Mouse (Mus musculus): Measurements from ENCODE around the gene Fuz.

Gene Fuz

DNA sequence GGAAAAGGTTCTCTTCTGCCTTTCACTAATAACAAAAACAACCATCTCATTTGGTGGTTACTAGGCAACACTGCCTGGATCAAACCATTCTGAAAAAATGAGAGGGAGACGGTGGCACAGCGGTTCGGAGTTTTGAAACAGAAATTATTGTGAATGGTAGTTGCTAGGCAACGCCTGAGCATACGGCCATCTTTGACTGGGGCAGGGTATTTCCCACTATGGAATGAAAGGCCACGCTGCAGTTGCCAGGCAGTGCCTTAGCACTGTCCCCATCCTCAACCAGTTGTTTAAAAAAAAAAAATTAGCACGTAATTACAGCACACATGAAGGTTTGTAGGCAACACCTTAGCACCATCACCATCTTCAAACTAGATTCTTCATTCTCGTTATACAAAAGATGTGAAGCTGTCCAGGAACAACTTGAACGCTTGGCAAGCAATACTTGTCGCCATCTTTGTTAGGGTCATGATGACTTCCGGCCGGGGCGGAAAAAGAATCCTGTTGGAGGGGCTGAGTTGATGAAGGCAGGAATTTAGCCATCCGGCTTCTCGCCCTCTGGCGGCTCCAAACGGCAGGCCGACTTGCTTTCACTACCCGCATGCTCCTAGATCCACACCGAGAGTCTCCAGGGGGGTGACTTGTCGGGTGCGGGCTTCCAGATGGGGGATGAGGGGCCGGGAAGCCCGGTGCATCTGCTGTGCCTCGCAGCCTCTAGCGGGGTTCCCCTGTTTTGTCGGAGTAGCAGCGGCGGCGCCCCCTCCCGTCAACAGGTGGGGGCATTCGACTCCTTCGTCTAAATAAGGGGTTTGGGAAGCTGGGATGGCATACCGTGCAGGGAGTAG, at the start of gene Fuz:
Gene Fuz (plus strand): TSS at position 487 of the 842 bp plus-strand sequence.
- peak; percentile 90 for DNase-seq

DNA sequence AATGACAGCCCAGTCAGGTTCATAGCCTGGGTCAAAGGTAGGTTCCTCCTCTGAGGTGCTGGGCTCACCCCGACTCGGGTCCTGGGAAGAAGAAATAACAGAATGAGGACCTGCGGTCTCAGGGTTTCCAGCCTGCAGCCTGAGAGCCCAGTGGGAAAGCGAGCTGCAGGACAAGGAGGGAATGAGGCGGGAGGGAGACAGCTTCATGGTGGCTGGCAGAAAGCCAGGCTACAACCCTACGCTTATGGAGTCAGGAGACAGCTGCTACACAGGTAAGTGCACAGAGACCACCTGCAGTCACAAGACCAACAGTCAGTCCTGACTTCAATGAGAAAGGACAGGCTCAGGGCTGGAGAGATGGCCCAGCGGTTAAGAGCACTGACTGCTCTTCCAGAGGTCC, 49.1 kb upstream of the Fuz start:
- DNase-seq, result no peak

GRCm38 (mm10) chr7:44847772-44848171, 48.1 kb upstream of the Fuz start:
- peak in 1 of 2 experiments; percentile 21 for DNase-seq

DNA sequence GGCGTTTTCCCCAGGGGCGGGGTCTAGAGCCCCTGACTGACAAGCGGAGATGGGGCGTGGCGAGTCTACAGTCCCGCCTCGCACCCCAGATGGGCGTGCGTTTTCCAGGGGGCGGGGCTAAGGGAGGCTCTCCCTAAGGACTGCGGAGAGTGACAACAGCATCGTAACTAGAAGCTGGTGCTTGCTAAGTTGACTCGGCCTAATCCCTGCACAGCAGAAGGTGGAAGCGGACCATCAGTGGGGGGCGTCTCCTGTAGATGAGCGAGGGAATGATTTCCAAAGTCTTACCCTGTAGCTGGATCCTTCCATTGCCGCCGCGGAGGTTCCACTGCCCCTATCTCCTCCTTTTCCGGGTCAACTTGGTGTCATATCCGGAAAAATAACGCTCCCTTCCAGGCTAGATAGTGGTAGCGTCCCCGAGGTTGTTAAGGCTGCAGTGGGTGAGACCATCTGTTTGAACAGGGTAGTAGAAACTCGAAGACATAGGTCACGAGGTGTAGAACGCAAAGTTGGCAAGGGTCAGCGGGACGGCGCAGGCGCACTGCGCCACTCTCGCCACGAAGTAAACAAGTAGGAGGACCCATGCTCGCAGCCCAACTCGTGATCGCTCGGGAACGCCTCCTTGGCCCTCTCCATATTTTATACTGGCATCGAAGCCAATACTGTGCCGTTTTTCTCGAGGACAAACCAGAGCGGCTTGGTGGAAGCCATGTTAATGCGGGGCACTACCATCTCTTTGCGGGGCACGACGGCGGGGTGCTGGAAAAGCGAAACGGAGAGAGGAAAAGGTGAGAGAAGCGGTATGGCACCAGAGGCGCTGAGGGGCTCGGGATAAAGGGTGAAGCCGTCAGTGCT, 47.1 kb upstream of the Fuz start, which contains the start of the genes Akt1s1 and Tbc1d17:
Gene Akt1s1 (plus strand): TSS at position 431 of the 855 bp plus-strand sequence.
Gene Tbc1d17 (minus strand): TSS at position 519 of the 855 bp plus-strand sequence.
- DNase-seq, result peak; percentile 100

DNA sequence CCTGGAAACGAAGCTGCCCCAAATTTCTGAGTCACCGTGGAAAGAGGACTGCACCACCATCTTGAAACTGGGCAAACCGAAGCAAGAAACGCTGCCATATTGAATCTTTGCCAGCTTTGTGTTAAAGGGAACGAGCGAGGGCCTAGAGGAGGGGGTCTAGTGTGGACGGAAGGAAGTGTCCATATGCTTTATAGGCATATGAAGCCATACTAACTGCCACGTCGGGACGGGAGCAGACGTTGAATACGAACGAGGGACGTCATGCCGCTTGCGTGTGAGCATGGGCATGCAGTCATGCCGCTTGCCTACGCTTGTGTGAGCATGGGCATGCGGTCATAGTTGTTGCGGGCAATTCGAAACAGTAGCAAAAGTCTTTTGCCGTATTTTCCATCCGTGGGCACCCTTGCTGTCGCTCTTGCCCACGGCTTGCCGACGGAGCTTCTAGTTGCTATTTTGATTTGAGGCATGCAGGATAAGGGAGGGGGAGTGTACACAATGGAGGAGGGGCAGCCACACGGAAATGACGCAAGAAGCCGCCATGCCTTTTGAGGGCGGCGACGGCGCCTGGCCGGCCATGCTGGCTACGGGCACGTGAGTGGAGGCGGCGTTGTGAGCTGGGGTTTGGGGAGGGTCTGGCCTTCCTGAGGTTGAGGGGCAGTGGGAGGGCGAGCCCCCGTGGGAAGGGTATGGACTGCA, 46.3 kb upstream of the Fuz start:
- DNase-seq, result peak; percentile 87

DNA sequence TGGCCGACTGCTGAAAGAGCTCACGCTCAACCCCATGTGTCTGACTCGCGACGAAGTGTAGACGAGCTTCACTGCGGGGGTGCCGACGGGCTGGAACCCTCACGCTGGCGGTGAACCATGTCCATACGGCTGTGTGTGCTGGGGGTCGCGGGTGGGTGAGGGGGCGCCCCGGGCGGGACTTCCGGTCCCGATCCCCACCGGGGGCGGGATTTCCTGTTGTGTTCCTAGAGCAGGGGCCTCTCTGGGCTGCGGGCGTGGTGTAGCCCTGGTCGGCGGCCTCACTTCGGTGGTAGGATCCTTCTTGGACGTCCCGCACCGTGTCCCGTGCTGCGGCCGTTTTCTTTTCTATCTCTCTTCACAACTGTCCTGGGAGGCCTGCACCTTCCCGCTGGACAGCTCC, 45.7 kb upstream of the Fuz start:
- DNase-seq, result peak; percentile 69 to 76

DNA sequence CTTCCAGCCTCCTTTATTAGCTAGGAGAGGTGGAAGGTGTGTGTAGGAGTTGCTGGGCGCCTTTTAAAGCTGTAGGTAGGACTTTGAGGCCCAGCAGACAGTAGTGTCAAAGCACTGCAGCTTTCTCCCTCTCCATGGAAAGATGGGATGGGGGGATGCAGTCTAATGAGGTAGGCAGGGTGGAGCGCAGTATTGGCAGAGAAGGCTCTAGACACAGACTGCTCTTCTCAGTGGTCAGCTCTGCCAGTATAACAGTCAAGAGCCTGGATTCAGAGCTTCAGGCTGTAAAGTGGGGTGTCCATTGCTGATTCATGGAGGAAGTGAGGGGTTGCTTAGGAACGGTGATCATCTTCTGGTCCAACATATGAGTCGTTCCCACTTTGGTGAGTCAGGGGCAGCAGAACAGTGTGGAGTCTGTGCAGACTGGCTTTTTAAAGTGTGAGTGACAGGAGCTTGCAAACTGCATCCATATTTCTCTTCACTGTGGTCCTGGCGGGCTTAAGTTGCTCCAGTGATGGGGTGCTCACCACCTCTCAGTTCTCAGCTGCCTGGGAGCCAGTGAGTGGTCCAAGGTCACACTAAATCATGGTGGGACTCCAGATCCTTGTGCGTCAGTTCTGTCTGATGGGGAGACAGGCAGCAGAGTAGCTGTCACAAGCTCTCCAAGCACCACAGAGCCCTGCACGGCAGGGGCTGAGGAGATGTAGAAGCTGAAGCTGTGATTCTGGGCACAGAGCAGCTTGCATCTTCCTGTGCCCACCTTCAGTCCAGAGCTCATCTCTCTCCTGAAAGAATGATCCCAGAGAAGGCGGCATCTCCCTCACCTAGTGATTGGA, 44.9 kb upstream of the Fuz start:
- no peak for DNase-seq

DNA sequence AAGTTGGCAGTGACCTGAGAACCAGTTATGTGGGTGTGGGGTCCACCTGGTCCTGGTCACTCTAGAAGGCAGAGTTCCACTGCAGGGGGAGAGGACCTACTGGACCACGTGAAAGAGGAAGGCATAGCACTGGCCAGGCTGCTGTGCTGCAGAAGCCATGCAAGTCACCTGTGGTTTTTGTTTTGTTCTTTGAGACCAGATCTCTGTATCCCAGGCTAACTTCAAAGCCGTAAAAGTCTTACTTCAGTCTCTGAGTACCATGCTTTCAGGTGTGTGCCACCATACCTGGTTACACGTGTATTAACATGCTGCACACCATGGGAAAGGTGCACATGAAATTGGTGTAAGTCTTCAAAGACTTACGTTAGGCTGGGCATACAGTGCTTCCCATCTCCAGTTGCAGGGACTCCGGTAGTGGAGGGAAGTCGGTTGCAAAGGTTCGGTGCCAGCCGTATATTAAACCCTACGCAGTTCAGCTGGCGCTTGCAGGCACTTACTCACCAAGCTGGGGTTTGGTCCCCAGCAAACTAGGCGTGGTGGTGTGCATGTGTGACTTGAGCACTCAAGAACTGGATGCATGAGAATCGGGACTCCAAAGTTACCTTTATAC, 44.1 kb upstream of the Fuz start:
- DNase-seq, result no peak

- no peak for DNase-seq
Measured at GRCm38 (mm10) chr7:44852259-44853027, 43.4 kb upstream of the Fuz start.

DNA sequence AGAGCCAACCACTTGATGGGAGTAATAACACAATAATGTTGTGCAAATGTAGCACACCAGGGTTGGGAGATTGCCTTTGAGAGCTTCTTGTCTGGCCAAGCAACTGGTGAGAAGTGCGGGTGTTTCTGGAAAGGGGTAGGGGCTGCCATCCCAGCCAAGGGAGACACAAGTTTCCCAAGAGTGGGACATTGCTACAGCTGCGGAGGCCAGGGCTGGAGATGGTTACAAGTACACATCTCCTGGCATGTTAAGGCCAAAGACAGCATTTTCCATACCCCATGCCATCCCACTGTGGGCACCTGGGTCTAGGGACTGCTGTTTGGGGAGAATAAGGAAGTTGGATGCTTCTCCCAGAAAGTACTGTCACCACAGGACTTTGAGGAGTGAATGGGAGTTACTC, 42.8 kb upstream of the Fuz start:
- no peak for DNase-seq

DNA sequence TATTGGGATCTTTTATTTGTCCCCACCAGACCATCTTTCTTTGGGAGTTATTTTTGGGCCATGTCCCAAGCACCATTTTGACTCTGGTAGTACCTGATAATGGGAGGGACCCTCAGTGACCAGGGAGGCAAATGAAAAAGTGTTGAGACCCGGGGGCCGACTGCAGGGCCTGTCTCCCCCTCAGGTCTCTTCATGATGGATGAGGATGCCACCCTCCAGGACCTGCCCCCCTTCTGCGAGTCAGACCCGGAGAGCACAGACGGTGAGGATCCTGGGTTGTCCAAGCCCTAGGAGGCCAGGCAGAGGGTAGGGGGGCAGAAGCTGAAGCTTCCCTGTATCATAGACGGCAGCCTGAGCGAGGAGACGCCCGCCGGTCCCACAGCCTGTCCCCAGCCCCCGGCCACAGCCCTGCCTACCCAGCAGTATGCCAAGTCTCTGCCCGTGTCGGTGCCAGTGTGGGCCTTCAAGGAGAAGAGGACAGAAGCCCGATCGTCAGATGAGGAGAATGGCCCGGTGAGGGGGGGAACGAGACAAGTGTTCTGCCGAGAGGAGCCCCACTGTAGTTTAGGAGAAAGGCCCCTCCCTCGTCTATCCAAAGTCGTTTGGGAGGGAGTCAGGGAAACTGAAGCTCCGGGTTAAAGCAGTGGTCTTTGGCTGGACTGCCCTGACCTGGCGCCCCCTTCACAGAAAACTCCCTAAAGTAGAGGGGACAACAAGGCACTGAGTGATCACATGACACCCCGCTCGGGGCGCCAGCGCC, 42.1 kb upstream of the Fuz start:
- DNase-seq, result no peak

DNA sequence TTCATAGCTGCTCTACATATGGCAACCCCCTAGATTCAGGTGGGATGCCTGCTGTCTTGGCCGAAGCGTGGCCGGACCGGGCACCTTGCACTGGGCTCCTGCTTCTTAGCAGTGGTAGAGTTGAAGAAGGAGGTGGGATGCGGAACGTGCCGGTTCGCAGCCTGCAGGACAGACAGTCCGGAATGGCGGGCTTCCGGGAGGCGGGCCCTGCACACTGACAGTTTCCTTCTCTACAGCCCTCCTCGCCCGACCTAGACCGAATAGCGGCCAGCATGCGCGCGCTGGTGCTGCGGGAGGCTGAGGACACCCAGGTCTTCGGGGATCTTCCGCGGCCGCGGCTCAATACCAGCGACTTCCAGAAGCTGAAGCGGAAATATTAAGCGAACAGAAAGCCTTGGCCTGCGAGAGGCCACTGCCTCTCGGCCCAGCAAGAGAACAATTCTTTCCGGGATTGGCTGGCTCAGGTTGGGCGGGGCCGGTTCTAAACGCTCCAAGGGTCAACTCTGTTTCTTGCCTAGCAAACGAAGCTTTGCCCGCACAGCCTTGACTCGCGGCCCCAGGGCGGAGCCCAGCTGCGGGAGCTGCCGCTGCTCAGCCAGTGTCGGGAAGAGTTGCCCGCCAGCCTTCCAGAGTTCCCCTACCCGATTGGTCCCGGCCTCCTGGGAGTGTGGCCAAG, 41.4 kb upstream of the Fuz start:
- peak; percentile 80 to 81 for DNase-seq

GRCm38 (mm10) chr7:44855036-44855435, 40.8 kb upstream of the Fuz start:
- DNase-seq, result no peak

GRCm38 (mm10) chr7:44856265-44856916, 39.5 kb upstream of the Fuz start:
- DNase-seq, result no peak

DNA sequence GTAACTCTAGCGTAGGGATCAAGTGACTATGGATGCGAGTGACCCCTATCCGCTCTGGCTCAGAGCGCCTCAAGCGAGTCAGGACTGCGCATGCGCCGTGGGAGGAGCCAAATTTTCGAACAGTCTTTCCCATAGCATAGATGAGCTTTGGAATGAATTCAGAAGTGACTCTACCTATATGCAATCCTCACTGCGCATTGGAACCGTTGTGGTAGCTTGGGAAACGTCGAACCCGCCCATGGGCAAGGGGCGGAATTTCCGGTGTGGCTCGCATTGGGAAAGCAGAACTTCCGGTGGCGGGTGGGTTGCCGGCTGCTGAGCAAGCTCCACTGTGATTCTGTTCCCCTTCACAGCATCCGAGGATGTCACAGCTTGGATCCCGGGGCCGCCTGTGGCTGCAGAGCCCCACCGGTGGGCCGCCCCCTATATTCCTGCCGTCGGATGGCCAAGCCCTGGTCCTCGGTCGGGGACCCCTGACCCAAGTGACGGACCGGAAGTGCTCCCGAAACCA, 38.8 kb upstream of the Fuz start, which contains the start of gene Pnkp:
Gene Pnkp (plus strand): TSS at position 98 of the 511 bp plus-strand sequence.
- peak; percentile 82 to 86 for DNase-seq

- no peak for DNase-seq
Measured at GRCm38 (mm10) chr7:44857905-44858304, 38.0 kb upstream of the Fuz start.

DNA sequence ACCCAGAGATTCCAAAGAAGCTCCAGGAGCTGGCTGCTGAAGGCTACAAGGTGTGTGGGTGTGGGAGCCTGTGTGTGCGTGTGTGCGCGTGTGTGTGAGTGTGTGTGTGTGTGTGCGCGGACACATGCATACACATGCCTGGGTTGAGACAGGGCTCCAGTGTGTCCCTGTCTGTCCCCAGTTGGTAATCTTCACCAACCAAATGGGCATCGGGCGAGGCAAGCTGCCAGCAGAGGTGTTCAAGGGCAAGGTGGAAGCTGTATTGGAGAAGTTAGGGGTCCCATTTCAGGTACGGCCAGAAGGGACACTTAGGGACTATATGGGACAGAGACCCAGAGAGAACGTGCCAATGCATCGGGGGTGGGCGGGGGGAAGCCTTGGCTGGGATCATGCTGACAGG, 36.0 kb upstream of the Fuz start:
- DNase-seq, result no peak

Measured in cerebellum, postnatal 36 days (tissue).